Mouse (Mus musculus): Measurements from ENCODE around the gene Cdca7.

Gene Cdca7

GRCm38 (mm10) chr2:72491650-72492049, 15.7 kb downstream of the Cdca7 start:
- no peak for DNase-seq (ENCODE audit: extremely low read depth, low read depth, low spot score)

DNA sequence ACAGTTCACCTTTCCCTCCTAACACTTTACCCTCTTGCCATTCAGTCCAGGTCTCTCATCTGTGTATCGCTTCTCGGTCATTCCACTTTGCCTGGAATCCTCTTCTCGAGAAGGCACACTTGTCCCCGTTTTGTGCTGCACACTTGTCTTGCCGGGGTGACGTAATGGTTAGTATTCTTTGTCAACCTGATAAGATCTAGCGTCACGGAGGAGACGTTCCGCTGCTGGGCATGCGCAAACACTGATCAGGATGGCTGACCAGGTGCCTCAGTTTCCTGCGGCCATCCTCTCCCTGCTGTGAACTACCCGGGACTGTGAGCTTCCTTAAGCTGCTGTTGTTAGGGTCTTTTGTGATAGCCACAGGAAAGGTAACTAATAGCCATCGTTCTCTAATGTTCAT, 17.1 kb downstream of the Cdca7 start:
- DNase-seq (ENCODE audit: extremely low read depth, low read depth, low spot score), result no peak

GRCm38 (mm10) chr2:72499074-72499721, 23.2 kb downstream of the Cdca7 start:
- DNase-seq (ENCODE audit: extremely low read depth, low read depth, low spot score), result no peak

- no peak for DNase-seq (ENCODE audit: extremely low read depth, low read depth, low spot score)
These were observed 23.9 kb downstream of the Cdca7 start for GRCm38 (mm10) chr2:72499782-72500411.

DNA sequence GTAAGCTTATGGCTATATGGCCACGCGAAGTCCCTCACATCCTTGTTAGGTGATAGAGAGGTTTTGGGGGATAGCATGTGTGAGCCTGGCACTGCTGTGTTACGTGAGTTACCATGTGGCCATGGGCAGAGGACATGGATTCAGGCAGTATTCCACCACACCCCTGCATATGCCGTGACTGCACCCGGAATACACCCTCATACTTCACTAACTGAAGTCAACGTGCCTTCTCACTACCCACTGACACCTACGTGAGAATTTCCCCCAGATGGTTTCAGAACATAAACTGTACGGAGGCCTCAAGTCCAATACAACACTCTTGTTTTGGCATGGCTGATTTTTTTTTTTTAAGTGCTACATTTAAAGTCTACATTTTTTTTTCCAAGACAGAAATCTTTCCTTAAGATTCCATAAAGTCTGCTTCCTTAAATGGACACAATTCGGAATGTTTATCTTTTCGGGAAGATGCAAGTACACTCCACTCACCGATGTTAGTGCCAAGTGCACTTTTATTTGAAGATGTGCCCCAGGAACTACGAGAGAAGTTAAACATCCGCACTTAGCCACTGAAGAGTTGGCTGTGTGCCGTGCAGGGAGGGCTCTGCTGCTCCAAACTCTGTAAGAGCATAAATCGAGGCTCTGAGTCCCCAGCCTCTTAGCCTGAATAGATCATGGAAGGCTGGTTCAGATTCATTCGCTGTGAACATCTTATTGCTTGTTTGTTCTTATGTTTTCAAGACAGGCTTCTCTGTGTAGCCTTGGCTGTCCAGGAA, 26.3 kb downstream of the Cdca7 start:
- DNase-seq (ENCODE audit: extremely low read depth, low read depth, low spot score), result no peak

- no peak for DNase-seq (ENCODE audit: extremely low read depth, low read depth, low spot score)
These were observed 27.7 kb downstream of the Cdca7 start for GRCm38 (mm10) chr2:72503646-72504045.

DNA sequence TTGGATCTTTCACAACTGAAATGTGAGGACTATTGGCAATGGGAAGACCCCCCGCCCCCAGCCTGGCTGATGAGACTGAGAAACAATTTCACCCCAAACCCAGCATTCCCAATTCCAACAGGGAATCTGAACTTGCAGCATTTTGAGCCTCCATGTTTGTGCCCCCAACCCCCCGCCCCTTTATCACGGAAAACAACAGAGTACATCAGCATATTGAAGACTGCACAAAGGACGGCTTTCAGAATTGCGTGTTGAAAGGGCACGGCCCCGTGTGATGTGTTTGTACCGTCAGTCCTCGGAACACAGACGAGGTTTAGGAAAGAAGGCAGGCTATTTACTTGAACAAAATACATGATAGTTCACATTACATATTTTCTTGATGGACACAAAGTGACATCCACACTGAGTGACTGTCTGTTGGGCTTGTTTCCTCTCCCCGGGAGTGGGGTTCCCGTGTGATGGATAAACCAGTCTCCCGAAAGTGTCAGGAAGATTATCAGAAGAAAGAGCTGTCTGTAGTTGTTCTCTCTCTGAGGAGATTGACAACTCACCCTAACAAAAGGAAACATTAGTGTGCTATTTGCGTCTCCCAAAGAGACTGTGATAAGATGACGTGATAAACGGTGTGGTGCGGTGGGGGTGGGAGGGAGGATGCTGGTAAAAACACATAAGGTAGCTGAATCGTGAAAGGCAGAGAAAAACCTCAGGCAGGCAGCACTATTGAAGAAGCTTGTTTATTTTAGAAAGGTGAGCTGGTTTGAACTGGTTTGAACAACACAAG, 32.1 kb downstream of the Cdca7 start:
- no peak for DNase-seq (ENCODE audit: extremely low read depth, low read depth, low spot score)

GRCm38 (mm10) chr2:72508891-72509290, 32.9 kb downstream of the Cdca7 start:
- DNase-seq (ENCODE audit: extremely low read depth, low read depth, low spot score), result no peak

- no peak for DNase-seq (ENCODE audit: extremely low read depth, low read depth, low spot score)
These were observed 39.6 kb downstream of the Cdca7 start for GRCm38 (mm10) chr2:72515526-72515925.

DNA sequence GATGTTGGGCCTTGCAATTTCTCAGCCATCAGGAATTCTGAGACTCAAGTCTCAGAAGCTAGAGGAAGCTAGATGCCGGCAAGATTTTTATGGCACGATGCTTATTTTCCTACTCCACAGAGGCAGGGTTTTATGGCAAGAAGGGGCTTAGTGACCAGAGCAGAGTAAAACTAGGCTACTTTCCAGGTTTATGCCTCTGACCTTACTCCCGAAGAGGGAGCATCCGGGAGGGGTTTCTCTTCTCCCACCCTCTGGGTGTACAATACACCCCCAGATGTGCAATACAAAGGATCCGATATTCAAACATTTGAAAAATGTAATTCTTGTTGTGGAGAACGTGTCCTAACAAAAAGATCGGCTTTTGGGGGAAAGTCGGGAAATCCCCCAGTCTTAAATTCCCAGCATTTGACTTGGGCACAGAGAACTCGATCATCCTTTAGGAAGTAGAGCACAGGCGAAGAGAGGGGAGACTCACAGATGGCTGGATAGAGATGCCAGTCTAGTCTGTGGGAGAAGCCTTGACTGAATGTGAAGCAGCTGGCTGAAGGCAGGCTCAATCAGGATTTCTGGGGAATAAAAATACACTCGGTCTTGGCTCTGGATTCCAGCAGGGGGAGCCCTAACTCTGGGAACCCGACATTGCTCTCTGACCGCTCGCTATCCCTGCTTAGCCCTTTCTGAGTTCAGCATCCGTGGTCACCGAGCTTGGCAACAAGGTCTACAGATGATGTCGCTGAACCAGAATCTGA, 40.2 kb downstream of the Cdca7 start:
- no peak for DNase-seq (ENCODE audit: extremely low read depth, low read depth, low spot score)

- DNase-seq (ENCODE audit: extremely low read depth, low read depth, low spot score), result no peak
These were observed 40.7 kb downstream of the Cdca7 start for GRCm38 (mm10) chr2:72516720-72517089.

DNA sequence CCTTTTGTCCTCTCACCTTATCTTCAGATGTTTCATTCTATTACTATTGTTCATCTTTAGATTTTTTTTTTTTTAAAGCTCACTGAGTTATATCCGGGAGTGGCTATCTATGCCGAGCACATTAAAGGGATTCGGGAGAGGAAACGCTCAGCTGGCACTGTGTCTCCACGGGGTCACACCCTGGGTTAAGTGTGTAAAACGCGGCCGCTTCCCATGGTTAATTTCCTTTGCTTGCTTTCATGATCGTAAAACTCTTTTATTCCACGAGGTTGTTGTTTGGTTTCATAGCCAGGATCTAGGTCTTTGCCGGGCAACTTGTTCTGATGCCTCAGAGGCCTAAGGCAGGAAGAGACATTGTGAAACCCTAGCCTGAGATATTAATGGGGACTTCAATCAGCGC, 48.1 kb downstream of the Cdca7 start:
- DNase-seq (ENCODE audit: extremely low read depth, low read depth, low spot score), result no peak

DNA sequence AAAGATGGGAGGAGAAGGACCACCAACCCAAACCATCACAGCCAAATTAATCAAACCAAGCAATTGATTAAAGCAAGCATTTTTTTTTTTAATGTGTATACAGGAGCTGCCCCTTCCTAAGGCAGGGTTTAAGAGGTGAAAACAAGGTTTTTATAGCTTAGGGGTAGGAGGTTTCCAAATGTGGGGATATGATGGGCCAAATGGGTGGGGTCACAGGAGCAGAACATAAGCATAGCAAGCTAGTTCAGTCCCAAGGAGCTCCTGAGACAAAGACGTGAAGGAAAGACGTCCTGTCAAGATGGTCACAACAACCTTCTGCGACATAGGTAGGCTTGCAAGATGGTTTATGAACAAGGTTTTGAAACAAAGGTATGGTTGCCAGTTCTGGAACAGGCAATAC, 49.6 kb downstream of the Cdca7 start:
- no peak for DNase-seq (ENCODE audit: extremely low read depth, low read depth, low spot score)

DNA sequence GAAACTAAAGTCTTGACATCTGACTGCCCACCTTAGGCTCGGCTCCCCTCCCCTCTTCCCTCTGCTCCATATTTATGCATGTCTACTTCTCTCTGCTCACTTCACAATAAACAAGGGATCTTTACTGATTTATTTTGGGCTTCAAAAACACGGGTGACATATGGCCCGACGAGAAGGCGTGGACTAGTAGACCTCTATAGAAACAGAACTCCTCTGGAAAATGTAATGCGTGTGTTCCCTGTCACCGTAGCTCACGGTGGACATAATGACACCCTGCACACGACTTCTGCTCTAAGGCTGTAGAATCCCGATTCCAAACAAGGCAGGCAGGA, 53.0 kb downstream of the Cdca7 start:
- DNase-seq (ENCODE audit: extremely low read depth, low read depth, low spot score), result no peak

DNA sequence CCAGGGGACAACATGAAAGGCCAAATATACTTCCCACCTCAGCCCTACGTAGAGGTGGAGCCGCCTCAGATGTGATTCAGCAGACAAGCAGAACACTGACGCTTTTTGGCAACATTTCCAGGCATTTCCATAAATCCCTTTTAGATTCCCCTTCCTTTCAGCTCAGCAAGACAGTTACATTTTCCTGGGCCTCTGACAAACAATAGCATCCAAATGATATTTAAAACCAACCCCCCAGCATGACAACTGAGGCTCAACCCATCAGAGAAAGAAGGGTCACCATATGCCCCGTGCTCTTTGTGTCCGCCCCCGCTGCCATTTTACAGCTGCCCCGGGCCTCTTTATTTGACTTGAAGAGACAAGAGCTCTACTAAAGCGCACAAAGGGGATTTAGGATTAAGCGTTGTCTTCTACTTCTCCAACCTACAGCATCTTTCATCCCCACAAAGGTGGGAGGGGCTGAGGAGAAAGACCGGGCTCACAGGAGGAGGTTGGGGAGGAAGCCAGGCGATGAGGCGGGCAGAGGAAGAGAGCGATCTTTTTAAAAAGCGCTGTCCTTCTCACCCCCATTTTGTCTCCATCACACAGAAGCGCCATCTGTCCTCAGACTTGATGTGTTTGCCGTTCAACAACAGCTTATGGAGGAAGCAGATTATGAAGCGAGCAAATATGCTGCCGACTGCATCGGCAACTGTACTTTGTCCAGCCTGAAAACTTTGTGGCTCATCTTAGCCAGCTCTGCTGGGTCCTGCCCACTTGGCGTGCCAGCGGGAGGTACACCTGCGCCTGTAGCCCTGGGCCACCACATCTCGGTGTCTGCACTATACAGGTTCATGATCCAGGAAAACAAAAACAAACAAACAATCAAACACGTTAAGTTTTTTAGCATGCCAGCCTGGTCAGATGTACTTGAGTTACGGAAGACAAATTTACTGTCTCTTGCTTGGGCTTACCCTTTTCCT, 53.7 kb downstream of the Cdca7 start:
- DNase-seq (ENCODE audit: extremely low read depth, low read depth, low spot score), result no peak

GRCm38 (mm10) chr2:72535889-72536288, 59.9 kb downstream of the Cdca7 start:
- no peak for DNase-seq (ENCODE audit: extremely low read depth, low read depth, low spot score)

All from fat pad, adult 2 months (tissue).